Mouse (Mus musculus): ENCODE measurements around the gene Bspry. TPM values are rescaled to one million over a fixed set of nuclear protein-coding genes. Genes with fewer than 3 reads are reported as not detected.

The Bspry gene
- polyA plus RNA-seq, 1 experiment from 2014 or later = 31.6 TPM

DNA sequence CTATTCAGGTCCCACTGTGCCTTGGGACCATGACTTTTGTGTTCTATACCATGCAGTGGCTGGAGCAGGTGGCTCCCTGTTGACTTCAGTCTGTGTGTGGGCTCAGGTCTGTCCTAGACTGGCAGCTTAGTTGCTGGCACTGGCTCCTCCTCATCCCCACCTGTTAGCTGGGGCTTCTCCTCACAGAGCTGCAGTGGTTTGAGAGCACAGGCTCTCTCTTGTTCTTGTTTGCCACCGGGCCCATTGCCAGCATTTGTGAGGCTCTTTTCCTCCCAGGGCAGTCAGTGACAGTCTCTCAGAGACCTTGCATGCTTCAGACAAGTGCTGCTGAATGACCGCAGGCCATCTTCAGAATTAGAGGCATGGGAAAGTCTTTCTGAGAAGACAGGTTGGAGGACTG lies 12.8 kb downstream of the Bspry start:
- H3K27me3 ChIP-seq (replicated peaks; ENCODE audit: control insufficient read depth, insufficient read depth, low read length) = no peaks in the 10 kb centered on the region
- H3K9ac ChIP-seq (ENCODE audit: low read depth, low read length) = no peak overlapping the region
- no peak for ATAC-seq
- WGBS = 86% methylated on average over 2 of the region's 2 CpGs
- no peaks in the 10 kb centered on the region for H3K9me3 ChIP-seq (ENCODE audit: control insufficient read depth, low read length)
- no peak overlapping the region for H3K27ac ChIP-seq (ENCODE audit: low read length)
- 0 out of 2 replicates have a peak, but pooled peaks cover 3% of the 10 kb centered on the region for H3K4me1 ChIP-seq (ENCODE audit: control insufficient read depth, insufficient read depth, low read length)
- H3K36me3 ChIP-seq (ENCODE audit: control insufficient read depth, insufficient read depth, low read length) = no peaks in the 10 kb centered on the region; the same call in 1 of the 2 replicates
- H3K4me3 ChIP-seq (ENCODE audit: low read length) = no peak overlapping the region
- no peak overlapping the region for H3K4me2 ChIP-seq (ENCODE audit: low read depth, low read length)

GRCm38 (mm10) chr4:62494230-62494629 lies 14.4 kb downstream of the Bspry start:
- H3K27ac ChIP-seq (ENCODE audit: low read length) = no peak overlapping the region
- no peak overlapping the region for H3K9ac ChIP-seq (ENCODE audit: low read depth, low read length)
- H3K9me3 ChIP-seq (ENCODE audit: control insufficient read depth, low read length) = no peaks in the 10 kb centered on the region
- 0 out of 2 replicates have a peak, but pooled peaks cover 3% of the 10 kb centered on the region for H3K4me1 ChIP-seq (ENCODE audit: control insufficient read depth, insufficient read depth, low read length)
- peaks cover 3% of the 10 kb centered on the region for H3K36me3 ChIP-seq (ENCODE audit: control insufficient read depth, insufficient read depth, low read length)
- 68% methylated on average over 9 of the region's 9 CpGs for WGBS
- H3K4me3 ChIP-seq (ENCODE audit: low read length) = no peak overlapping the region
- no peak overlapping the region for H3K4me2 ChIP-seq (ENCODE audit: low read depth, low read length)
- no peak for ATAC-seq
- no peaks in the 10 kb centered on the region for H3K27me3 ChIP-seq (replicated peaks; ENCODE audit: control insufficient read depth, insufficient read depth, low read length)

DNA sequence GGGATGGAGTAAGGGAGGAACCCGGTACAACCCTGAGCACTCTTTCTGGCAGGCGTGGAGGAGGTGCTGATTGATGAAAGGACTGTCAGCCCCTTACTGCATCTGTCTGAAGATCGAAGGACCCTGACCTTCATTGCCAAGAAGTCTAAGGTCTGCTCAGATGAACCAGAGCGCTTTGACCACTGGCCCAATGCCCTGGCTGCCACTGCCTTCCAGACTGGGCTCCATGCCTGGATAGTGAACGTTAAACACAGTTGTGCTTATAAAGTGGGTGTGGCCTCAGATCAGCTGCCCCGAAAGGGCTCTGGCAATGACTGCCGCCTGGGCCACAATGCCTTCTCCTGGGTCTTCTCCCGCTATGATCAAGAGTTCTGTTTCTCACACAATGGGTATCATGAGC lies 16.1 kb downstream of the Bspry start:
- ATAC-seq = no peak
- Histone ChIP-seq H3K4me2 (ENCODE audit: low read depth, low read length) (no peak overlapping the region), H3K4me1 (ENCODE audit: control insufficient read depth, insufficient read depth, low read length) (peaks cover 8% of the 10 kb centered on the region), H3K27me3 (replicated peaks; ENCODE audit: control insufficient read depth, insufficient read depth, low read length) (no peaks in the 10 kb centered on the region), H3K9me3 (ENCODE audit: control insufficient read depth, low read length) (no peaks in the 10 kb centered on the region), H3K27ac (ENCODE audit: low read length) (0 out of 2 replicates have a peak overlapping the region, but pooled peaks have one; percentile 9), H3K36me3 (ENCODE audit: control insufficient read depth, insufficient read depth, low read length) (peaks cover 10% of the 10 kb centered on the region), H3K4me3 (ENCODE audit: low read length) (no peak overlapping the region), H3K9ac (ENCODE audit: low read depth, low read length) (no peak overlapping the region)
- 68% methylated on average over 8 of the region's 8 CpGs for WGBS

DNA sequence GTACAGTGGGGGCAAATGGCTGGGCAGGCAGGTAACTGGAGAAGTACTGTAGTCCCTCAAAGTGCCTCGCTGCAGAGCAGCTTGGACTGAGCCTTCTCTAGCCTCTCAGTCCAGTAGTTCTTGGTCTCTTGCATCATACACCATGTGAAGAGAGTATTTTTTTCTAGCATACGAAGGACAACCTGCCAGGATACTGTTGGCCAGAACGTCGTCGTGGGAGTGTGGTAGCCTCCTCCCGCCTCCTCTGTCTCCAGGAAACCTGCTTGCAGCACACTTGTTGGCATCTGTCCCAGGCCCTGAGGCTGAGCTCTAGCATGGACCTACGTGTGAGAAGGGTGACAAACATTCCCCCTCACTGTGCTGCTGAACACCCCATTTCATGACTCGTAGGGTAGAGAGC lies 17.0 kb downstream of the Bspry start:
- H3K27ac ChIP-seq (ENCODE audit: low read length) = 0 out of 2 replicates have a peak overlapping the region, but pooled peaks have one; percentile 8
- no peaks in the 10 kb centered on the region for H3K27me3 ChIP-seq (replicated peaks; ENCODE audit: control insufficient read depth, insufficient read depth, low read length)
- no peak overlapping the region for H3K9ac ChIP-seq (ENCODE audit: low read depth, low read length)
- peaks cover 8% of the 10 kb centered on the region for H3K4me1 ChIP-seq (ENCODE audit: control insufficient read depth, insufficient read depth, low read length)
- H3K9me3 ChIP-seq (ENCODE audit: control insufficient read depth, low read length) = no peaks in the 10 kb centered on the region
- no peak overlapping the region for H3K4me2 ChIP-seq (ENCODE audit: low read depth, low read length)
- H3K36me3 ChIP-seq (ENCODE audit: control insufficient read depth, insufficient read depth, low read length) = peaks cover 10% of the 10 kb centered on the region
- H3K4me3 ChIP-seq (ENCODE audit: low read length) = no peak overlapping the region
- WGBS = 54% methylated on average over 8 of the region's 8 CpGs
- peak; percentile 10; the same call in 1 of the 2 replicates for ATAC-seq

DNA sequence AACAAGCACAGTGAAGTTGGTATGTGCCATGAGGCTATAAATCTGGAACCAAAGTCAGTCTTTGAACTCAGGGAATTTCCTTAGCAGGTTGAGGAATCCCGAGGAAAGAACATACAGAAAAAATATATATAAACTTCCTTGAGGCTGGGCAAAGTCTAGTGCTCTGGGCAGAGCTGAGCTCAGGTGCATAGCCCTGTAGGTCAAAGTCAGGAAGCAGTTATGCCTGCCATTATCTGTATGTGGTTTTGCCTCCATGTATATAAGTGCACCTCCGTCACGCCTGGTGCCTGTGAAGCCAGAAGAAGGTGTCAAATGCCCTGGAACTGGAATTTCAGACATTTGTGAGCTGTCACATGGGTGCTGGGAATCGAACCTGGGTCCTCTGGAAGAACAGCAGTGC lies 20.9 kb downstream of the Bspry start:
- Histone ChIP-seq H3K36me3 (ENCODE audit: control insufficient read depth, insufficient read depth, low read length) (peaks cover 10% of the 10 kb centered on the region), H3K4me2 (ENCODE audit: low read depth, low read length) (peak overlapping the region; percentile 56), H3K4me1 (ENCODE audit: control insufficient read depth, insufficient read depth, low read length) (peaks cover 11% of the 10 kb centered on the region), H3K27me3 (replicated peaks; ENCODE audit: control insufficient read depth, insufficient read depth, low read length) (no peaks in the 10 kb centered on the region), H3K27ac (ENCODE audit: low read length) (peak overlapping the region; percentile 92), H3K9me3 (ENCODE audit: control insufficient read depth, low read length) (no peaks in the 10 kb centered on the region), H3K4me3 (ENCODE audit: low read length) (peak overlapping the region; percentile 79), H3K9ac (ENCODE audit: low read depth, low read length) (no peak overlapping the region)
- WGBS = 57% methylated on average over 4 of the region's 4 CpGs
- ATAC-seq = peak; percentile 58

DNA sequence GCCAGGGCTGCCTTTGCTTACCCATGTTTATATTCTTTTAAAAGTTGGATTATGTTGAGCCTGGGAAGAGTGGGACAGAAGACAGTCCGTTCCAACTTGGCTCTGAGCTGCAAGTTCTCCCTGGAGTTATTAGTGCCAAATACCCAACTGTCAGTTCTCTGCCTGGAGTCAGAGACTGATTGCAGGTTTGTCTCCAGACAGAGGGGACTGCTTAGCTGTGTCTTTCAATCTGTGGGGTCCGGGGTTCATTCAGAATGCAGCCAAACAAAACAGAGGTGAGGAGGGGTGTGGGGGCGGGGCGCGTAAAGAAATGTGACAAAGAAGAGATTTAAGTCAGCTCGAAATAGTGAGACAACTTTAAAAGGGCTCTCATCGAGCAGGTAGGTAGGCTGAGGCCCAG lies 21.7 kb downstream of the Bspry start:
- no peak; the same call in 1 of the 2 replicates for ATAC-seq

DNA sequence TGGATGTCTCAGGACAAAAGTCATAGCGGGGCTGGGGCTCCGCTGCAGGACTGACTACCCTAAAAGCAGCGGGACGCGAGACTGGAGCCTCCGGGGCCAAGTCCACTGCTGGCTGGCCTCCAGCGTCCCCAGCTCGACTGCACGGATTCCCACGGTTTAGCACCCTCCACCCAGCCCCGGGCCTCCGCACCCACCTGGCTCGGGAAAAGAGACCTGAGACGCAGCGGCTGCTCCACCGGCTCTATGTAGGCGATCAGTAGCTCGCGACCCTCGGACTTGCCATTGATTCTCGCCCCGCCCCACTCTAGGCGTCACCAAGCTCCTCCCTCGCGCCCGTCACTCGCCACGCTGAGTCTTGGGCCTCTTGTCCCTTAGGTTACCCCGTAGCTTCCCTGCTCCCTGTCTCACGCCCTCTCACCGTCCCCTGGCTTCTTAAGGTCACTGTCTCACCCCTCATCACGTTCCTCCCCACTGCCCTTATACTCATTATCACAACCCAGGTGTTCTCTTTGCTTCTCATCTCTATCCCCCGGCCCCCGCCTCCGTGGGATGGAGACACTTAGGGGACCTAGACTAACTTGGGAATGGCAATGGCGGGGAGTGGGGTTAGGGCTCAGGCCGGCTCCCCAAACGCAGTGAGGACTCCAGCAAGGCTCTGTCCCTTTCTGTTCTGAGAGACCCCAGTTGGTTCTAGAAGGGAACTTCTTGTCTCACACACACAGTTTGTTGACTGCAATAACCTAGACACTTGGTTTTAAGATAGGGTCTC lies 22.3 kb downstream of the Bspry start:
- H3K9ac ChIP-seq (ENCODE audit: low read depth, low read length) = peak overlapping the region; percentile 90
- peak overlapping the region; percentile 79 for H3K4me3 ChIP-seq (ENCODE audit: low read length)
- peaks cover 10% of the 10 kb centered on the region for H3K36me3 ChIP-seq (ENCODE audit: control insufficient read depth, insufficient read depth, low read length)
- H3K4me2 ChIP-seq (ENCODE audit: low read depth, low read length) = peak overlapping the region; percentile 56
- H3K27ac ChIP-seq (ENCODE audit: low read length) = peak overlapping the region; percentile 92
- peak; percentile 87 for ATAC-seq
- H3K27me3 ChIP-seq (replicated peaks; ENCODE audit: control insufficient read depth, insufficient read depth, low read length) = no peaks in the 10 kb centered on the region
- H3K4me1 ChIP-seq (ENCODE audit: control insufficient read depth, insufficient read depth, low read length) = peaks cover 8% of the 10 kb centered on the region
- H3K9me3 ChIP-seq (ENCODE audit: control insufficient read depth, low read length) = no peaks in the 10 kb centered on the region
- WGBS = 2% methylated on average over 38 of the region's 38 CpGs

More for the DNA sequence above, 21.7 kb downstream of the Bspry start:
- H3K36me3 ChIP-seq (ENCODE audit: control insufficient read depth, insufficient read depth, low read length) = peaks cover 10% of the 10 kb centered on the region
- H3K9me3 ChIP-seq (ENCODE audit: control insufficient read depth, low read length) = no peaks in the 10 kb centered on the region
- 1% methylated on average over 7 of the region's 7 CpGs for WGBS
- no peaks in the 10 kb centered on the region for H3K27me3 ChIP-seq (replicated peaks; ENCODE audit: control insufficient read depth, insufficient read depth, low read length)
- peak overlapping the region; percentile 56 for H3K4me2 ChIP-seq (ENCODE audit: low read depth, low read length)
- H3K4me3 ChIP-seq (ENCODE audit: low read length) = peak overlapping the region; percentile 79
- H3K27ac ChIP-seq (ENCODE audit: low read length) = peak overlapping the region; percentile 92
- H3K9ac ChIP-seq (ENCODE audit: low read depth, low read length) = peak overlapping the region; percentile 90
- H3K4me1 ChIP-seq (ENCODE audit: control insufficient read depth, insufficient read depth, low read length) = peaks cover 11% of the 10 kb centered on the region

- Histone ChIP-seq H3K4me2 (ENCODE audit: low read depth, low read length) (peak overlapping the region; percentile 56), H3K36me3 (ENCODE audit: control insufficient read depth, insufficient read depth, low read length) (peaks cover 10% of the 10 kb centered on the region), H3K9ac (ENCODE audit: low read depth, low read length) (no peak overlapping the region), H3K4me1 (ENCODE audit: control insufficient read depth, insufficient read depth, low read length) (peaks cover 8% of the 10 kb centered on the region), H3K9me3 (ENCODE audit: control insufficient read depth, low read length) (no peaks in the 10 kb centered on the region), H3K27me3 (replicated peaks; ENCODE audit: control insufficient read depth, insufficient read depth, low read length) (no peaks in the 10 kb centered on the region), H3K4me3 (ENCODE audit: low read length) (no peak overlapping the region), H3K27ac (ENCODE audit: low read length) (peak overlapping the region; percentile 92)
- ATAC-seq = peak; percentile 61
- 50% methylated on average over 7 of the region's 7 CpGs for WGBS
These were observed 23.1 kb downstream of the Bspry start for GRCm38 (mm10) chr4:62502969-62503368.

DNA sequence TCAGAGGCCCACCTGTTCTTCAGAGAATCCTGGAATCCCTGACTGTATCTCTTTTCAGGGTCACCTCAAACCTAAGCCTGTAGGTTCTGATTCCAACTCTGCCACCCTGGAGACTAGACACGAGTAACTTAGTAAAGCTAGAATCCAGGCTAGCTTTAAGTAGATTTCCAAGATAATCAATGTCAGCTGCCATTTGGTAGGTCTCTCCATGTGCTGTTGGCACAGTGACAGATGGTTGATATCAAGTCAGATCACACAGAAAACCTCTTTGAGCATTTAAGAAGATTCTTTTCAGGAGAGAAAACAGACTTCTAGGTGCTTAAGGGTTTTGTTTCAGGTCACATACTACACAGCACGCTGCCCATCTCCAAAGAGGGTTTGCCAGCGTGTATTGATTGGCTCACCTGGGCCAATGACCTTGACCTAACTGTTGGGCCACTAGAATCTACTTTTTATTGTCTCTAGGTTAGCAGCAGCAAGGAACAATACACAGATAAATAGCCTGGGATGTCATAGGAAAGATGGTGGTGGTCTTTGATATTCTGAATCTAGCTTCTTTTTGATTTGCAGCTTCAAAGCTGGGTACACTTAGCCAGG lies 23.6 kb downstream of the Bspry start, which contains the start of gene Hdhd3:
TSS of gene Hdhd3 (minus strand) at position 94 of the 597 bp plus-strand sequence.
- no peaks in the 10 kb centered on the region for H3K9me3 ChIP-seq (ENCODE audit: control insufficient read depth, low read length)
- H3K4me2 ChIP-seq (ENCODE audit: low read depth, low read length) = peak within 1 kb of the TSS; percentile 56
- H3K4me3 ChIP-seq (ENCODE audit: low read length) = peak within 1 kb of the TSS; percentile 79
- H3K27ac ChIP-seq (ENCODE audit: low read length) = peak within 1 kb of the TSS; percentile 92
- H3K9ac ChIP-seq (ENCODE audit: low read depth, low read length) = peak within 1 kb of the TSS; percentile 90
- H3K36me3 ChIP-seq (ENCODE audit: control insufficient read depth, insufficient read depth, low read length) = peaks cover 10% of the 10 kb centered on the region
- 63% methylated on average over 3 of the region's 3 CpGs for WGBS
- peaks cover 8% of the 10 kb centered on the region for H3K4me1 ChIP-seq (ENCODE audit: control insufficient read depth, insufficient read depth, low read length)
- H3K27me3 ChIP-seq (replicated peaks; ENCODE audit: control insufficient read depth, insufficient read depth, low read length) = no peaks in the 10 kb centered on the region
- ATAC-seq = no peak
